Mouse (Mus musculus) forelimb bud, embryonic 11.5 days (tissue): ENCODE measurements around the gene Gm20479.

Experiments
- DNase-seq: peaks from one replicate; pipeline ENCODE4 v3.0.0-alpha.2; 2012; ENCODE audit warnings: low read depth, low spot score

Gene Gm20479

GRCm38 (mm10) chr7:27356861-27357594 lies at the start of gene Gm20479:
Gene Gm20479 (minus strand): TSS chr7:27357419.
- no peak for DNase-seq

- no peak for DNase-seq
These were observed 49.3 kb upstream of the Gm20479 start for GRCm38 (mm10) chr7:27406481-27406880.

GRCm38 (mm10) chr7:27404203-27404942 lies 47.2 kb upstream of the Gm20479 start:
- no peak for DNase-seq

GRCm38 (mm10) chr7:27402675-27403074 lies 45.5 kb upstream of the Gm20479 start:
- peak; percentile 72 for DNase-seq

- no peak for DNase-seq
These were observed 43.3 kb upstream of the Gm20479 start for GRCm38 (mm10) chr7:27400545-27400944.

- DNase-seq, result peak; percentile 71
These were observed 40.1 kb upstream of the Gm20479 start for GRCm38 (mm10) chr7:27397048-27397949.

- DNase-seq, result no peak
These were observed 39.2 kb upstream of the Gm20479 start for GRCm38 (mm10) chr7:27396184-27397047.

GRCm38 (mm10) chr7:27395521-27396183 lies 38.4 kb upstream of the Gm20479 start:
- no peak for DNase-seq

- no peak for DNase-seq
These were observed 34.2 kb upstream of the Gm20479 start for GRCm38 (mm10) chr7:27391416-27391815.

GRCm38 (mm10) chr7:27389213-27389612 lies 32.0 kb upstream of the Gm20479 start:
- DNase-seq, result no peak

- DNase-seq, result no peak
These were observed 27.5 kb upstream of the Gm20479 start for GRCm38 (mm10) chr7:27384731-27385130.

GRCm38 (mm10) chr7:27384134-27384533 lies 26.9 kb upstream of the Gm20479 start:
- no peak for DNase-seq

GRCm38 (mm10) chr7:27383233-27383632 lies 26.0 kb upstream of the Gm20479 start:
- DNase-seq, result no peak

GRCm38 (mm10) chr7:27381560-27381959 lies 24.3 kb upstream of the Gm20479 start:
- DNase-seq, result no peak

GRCm38 (mm10) chr7:27381009-27381408 lies 23.8 kb upstream of the Gm20479 start:
- DNase-seq, result no peak

- no peak for DNase-seq
These were observed 22.6 kb upstream of the Gm20479 start for GRCm38 (mm10) chr7:27379836-27380235.

- no peak for DNase-seq
These were observed 21.2 kb upstream of the Gm20479 start for GRCm38 (mm10) chr7:27378431-27378830.

- no peak for DNase-seq
These were observed 18.1 kb upstream of the Gm20479 start for GRCm38 (mm10) chr7:27375274-27375673.

- DNase-seq, result no peak
These were observed 14.7 kb upstream of the Gm20479 start for GRCm38 (mm10) chr7:27371715-27372462.

GRCm38 (mm10) chr7:27369111-27369510 lies 11.9 kb upstream of the Gm20479 start:
- DNase-seq, result no peak
